Mouse (Mus musculus) gastrocnemius, adult 2 months (tissue): Measurements from ENCODE around the gene Lrrc23. TPM values are rescaled to one million over a fixed set of nuclear protein-coding genes. Genes with fewer than 3 reads are reported as not detected.

Experiments
- DNase-seq: peaks from one replicate; pipeline ENCODE4 v3.0.0; 2022
- H3K27ac ChIP-seq: fragments of 200-600 bp; 2 replicates; pipeline ENCODE4 v1.8.1; 2022; ENCODE audit warnings: mild to moderate bottlenecking
- H3K4me3 ChIP-seq: fragments of 200-600 bp; 2 replicates; pipeline ENCODE4 v1.8.1; 2022; ENCODE audit warnings: mild to moderate bottlenecking, moderate library complexity
- CTCF ChIP-seq: fragments of 200-600 bp; IDR thresholded peaks from 2 replicates; pipeline ENCODE4 v1.8.1; 2022; ENCODE audit warnings: antibody characterized with exemption, mild to moderate bottlenecking, moderate library complexity
- intact Hi-C: fragments of 180-260 bp; cut with DNase I; formaldehyde crosslinking; loops from one replicate; pipeline ENCODE4 v1.15.1; 2025
- total RNA-seq, 2 experiments: library from RNA; stranded (reverse); gene quantifications; 2 replicates each; pipeline ENCODE4 v1.2.3; 2021

Gene Lrrc23
- total RNA-seq, 2 experiments from 2014 or later: 0.48 TPM; not detected in 1

GRCm38 (mm10) chr6:124732476-124733370 lies 46.8 kb downstream of the Lrrc23 start:
- Histone ChIP-seq H3K27ac (peak overlapping the region; percentile 16), H3K4me3 (peak overlapping the region; percentile 57)
- intact Hi-C loops: loop anchor here (10.0 kb wide), 1 partner anchor 168 kb away; no protein-coding TSS in a partner anchor
- peak; percentile 60 for DNase-seq
- no peak for TF ChIP-seq CTCF

DNA sequence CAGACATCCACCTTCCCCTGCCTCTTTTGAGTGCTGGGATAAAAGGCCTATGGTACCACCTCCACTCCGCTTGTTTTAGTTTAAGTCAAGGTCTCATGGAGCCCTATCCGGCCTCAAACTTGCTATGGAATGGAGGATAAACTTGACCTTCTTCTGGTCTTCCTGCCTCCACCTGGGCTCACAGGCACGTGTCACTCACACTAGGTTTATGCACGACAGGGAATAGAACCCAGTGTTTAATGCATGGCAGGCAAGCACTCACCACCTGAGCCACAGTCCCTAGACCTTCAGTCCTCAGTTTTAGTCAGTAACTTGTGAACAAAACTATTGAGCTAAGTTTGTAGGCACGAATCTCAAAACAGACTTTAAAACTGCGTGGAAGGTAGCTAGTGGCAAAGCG lies 48.5 kb downstream of the Lrrc23 start:
- no peak overlapping the region for H3K4me3 ChIP-seq
- DNase-seq: no peak
- TF ChIP-seq CTCF: no peak
- intact Hi-C loops: loop anchor here (10.0 kb wide), 1 partner anchor 166 kb away; no protein-coding TSS in a partner anchor
- H3K27ac ChIP-seq: no peak overlapping the region

DNA sequence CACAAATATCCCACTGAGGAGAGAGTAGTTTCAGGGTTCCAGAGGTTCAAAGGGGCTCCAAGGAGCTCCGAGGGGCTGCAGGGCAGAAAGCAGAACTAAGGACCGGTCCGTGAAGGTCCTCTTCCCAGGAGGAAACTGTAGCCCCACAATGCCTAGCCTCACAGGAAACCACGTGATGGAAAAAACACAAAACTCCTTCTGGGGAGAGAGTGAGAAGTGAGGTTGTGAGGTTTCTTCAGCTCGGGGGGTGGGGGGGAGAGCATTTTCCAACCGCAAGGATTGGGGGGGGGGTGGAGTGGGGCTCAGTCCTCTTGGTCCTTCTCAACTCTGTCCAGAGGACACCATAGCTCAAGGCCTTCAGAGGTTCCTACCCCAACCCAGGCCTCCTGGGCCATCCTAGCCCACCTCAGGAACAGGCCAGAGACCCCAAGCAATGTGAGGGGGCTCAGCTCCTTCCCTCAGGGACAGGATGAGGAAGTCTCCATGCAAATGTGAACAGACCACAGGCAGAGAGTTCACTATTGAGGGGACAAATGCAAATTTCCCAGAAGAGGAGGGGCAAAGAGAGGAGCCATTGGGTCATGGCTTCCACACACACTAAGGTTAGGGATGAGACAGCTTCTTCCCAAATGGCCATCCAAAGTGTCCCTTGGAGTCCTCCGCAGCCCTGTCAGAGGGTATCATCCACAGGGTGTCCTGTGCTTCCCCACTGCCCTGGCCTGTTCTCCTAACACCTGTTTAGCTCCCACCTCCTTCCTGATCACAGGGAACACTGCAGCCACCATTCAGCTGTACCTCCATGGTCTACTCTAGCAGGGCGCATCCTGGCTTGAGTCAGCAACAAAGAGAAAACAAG lies 49.4 kb downstream of the Lrrc23 start:
- intact Hi-C loops: loop anchor here (10.0 kb wide), 1 partner anchor 165 kb away; no protein-coding TSS in a partner anchor
- Histone ChIP-seq H3K4me3 (0 out of 2 replicates have a peak overlapping the region, but pooled peaks have one; percentile 19), H3K27ac (no peak overlapping the region)
- no peak for TF ChIP-seq CTCF
- no peak for DNase-seq

GRCm38 (mm10) chr6:124728621-124729020 lies 50.9 kb downstream of the Lrrc23 start:
- no peak for DNase-seq
- no peak overlapping the region for H3K27ac ChIP-seq
- no peak for TF ChIP-seq CTCF
- H3K4me3 ChIP-seq: no peak overlapping the region
- intact Hi-C loops: no loop called here

- DNase-seq: no peak
- intact Hi-C loops: no loop called here
- Histone ChIP-seq H3K27ac (no peak overlapping the region), H3K4me3 (no peak overlapping the region)
- no peak for TF ChIP-seq CTCF
Observed at GRCm38 (mm10) chr6:124724472-124724871, 55.1 kb downstream of the Lrrc23 start.

DNA sequence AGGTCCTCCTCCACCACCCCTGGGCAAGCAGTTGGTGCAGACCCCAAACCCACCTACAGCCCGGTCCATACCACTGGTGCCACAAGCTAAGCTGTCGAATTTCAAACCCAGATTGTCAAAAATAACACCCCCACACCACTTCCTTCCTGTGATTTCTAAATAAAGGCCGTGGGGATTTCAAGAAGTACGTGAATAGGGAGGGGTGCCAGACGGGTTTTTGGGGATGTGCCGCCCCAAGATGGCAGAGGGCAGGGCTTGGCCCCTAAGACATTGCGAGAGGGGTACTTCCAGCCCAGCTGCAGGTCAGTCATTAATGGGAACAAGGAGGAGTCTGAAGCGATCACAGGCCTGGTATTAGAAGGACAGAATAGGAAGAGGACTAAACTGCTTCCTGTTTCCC lies 56.0 kb downstream of the Lrrc23 start:
- DNase-seq: no peak
- intact Hi-C loops: no loop called here
- no peak for TF ChIP-seq CTCF
- Histone ChIP-seq H3K4me3 (no peak overlapping the region), H3K27ac (no peak overlapping the region)

GRCm38 (mm10) chr6:124722876-124723473 lies 56.6 kb downstream of the Lrrc23 start:
- H3K4me3 ChIP-seq: no peak overlapping the region

GRCm38 (mm10) chr6:124720904-124721303 lies 58.6 kb downstream of the Lrrc23 start:
- H3K27ac ChIP-seq: no peak overlapping the region
- no peak for TF ChIP-seq CTCF
- DNase-seq: no peak
- intact Hi-C loops: no loop called here
- H3K4me3 ChIP-seq: no peak overlapping the region

More at GRCm38 (mm10) chr6:124722876-124723473, 56.6 kb downstream of the Lrrc23 start:
- TF ChIP-seq CTCF: no peak
- DNase-seq: no peak
- H3K27ac ChIP-seq: no peak overlapping the region
- intact Hi-C loops: no loop called here

Other genes starting within 250 kb of the Lrrc23 start
- gene C1s1, start 237.4 kb downstream of the Lrrc23 start, total RNA-seq: 10 to 100 TPM; 19.8 to 21.9 TPM
- 1 to 10 TPM in 1 of 2 experiments, under 1 TPM in 1; 0.36 to 1.2 TPM for gene C1rb, start 209.4 kb downstream of the Lrrc23 start, total RNA-seq
- under 1 TPM; 0.31 to 0.39 TPM for gene C1s2, start 143.6 kb downstream of the Lrrc23 start, total RNA-seq
- gene Lpcat3, start 116.7 kb downstream of the Lrrc23 start, total RNA-seq: 10 to 100 TPM; 14.6 to 19.0 TPM
- 10 to 100 TPM; 57.7 to 71.8 TPM for gene Emg1, start 67.5 kb downstream of the Lrrc23 start, total RNA-seq
- gene Phb2, start 67.4 kb downstream of the Lrrc23 start, total RNA-seq: 100 to 1,000 TPM; 142 to 184 TPM
- under 1 TPM; 0.61 to 0.87 TPM for gene Ptpn6, start 41.0 kb downstream of the Lrrc23 start, total RNA-seq
- 100 to 1,000 TPM; 145 to 182 TPM for gene Grcc10, start 38.4 kb downstream of the Lrrc23 start, total RNA-seq
- gene Gm45234, start 23.7 kb downstream of the Lrrc23 start, total RNA-seq: not detected
- 10 to 100 TPM; 46.4 to 47.9 TPM for gene Atn1, start 23.2 kb downstream of the Lrrc23 start, total RNA-seq
- gene Eno2, start 10.1 kb downstream of the Lrrc23 start, total RNA-seq: 1 to 10 TPM; 1.2 to 2.0 TPM
- 1 to 10 TPM; 2.0 to 2.5 TPM for gene Spsb2, start 28.9 kb upstream of the Lrrc23 start, total RNA-seq
- gene Tpi1, start 34.6 kb upstream of the Lrrc23 start, total RNA-seq: 1,000 to 10,000 TPM; 2,224 to 2,391 TPM
- 10 to 100 TPM; 43.4 to 50.1 TPM for gene Usp5, start 49.8 kb upstream of the Lrrc23 start, total RNA-seq
- gene Cdca3, start 49.8 kb upstream of the Lrrc23 start, total RNA-seq: under 1 TPM; 0.26 to 0.31 TPM
- 1 to 10 TPM in 1 of 2 experiments, under 1 TPM in 1; 0.75 to 1.4 TPM for gene Gnb3, start 60.5 kb upstream of the Lrrc23 start, total RNA-seq
- 1 to 10 TPM; 4.1 to 7.1 TPM for gene P3h3, start 78.0 kb upstream of the Lrrc23 start, total RNA-seq
- gene Gpr162, start 84.3 kb upstream of the Lrrc23 start, total RNA-seq: not detected
- gene Cd4, start 108.5 kb upstream of the Lrrc23 start, total RNA-seq: not detected
- gene Lag3, start 132.0 kb upstream of the Lrrc23 start, total RNA-seq: under 1 TPM; 0.11 to 0.13 TPM
- 10 to 100 TPM; 65.5 to 99.4 TPM for gene Ptms, start 140.4 kb upstream of the Lrrc23 start, total RNA-seq
- gene Mlf2, start 151.7 kb upstream of the Lrrc23 start, total RNA-seq: 100 to 1,000 TPM; 202 to 204 TPM
- 100 to 1,000 TPM; 108 to 115 TPM for gene Cops7a, start 185.8 kb upstream of the Lrrc23 start, total RNA-seq
- under 1 TPM; 0.22 to 0.41 TPM for gene Pianp, start 217.0 kb upstream of the Lrrc23 start, total RNA-seq
- 10 to 100 TPM; 24.4 to 28.0 TPM for gene Zfp384, start 229.4 kb upstream of the Lrrc23 start, total RNA-seq